Mouse (Mus musculus): ENCODE data around the gene Lrrc74a. TPM values are rescaled to one million over a fixed set of nuclear protein-coding genes. Genes with fewer than 3 reads are reported as not detected.

Gene Lrrc74a
- polyA plus RNA-seq, 1 experiment, result not detected

GRCm38 (mm10) chr12:86688917-86689316 lies 45.3 kb upstream of the Lrrc74a start:
- Histone ChIP-seq H3K4me3 (ENCODE audit: low read depth, low read length) (no peak overlapping the region), H3K27ac (ENCODE audit: insufficient read depth, low read length) (peak overlapping the region; percentile 71), H3K27me3 (ENCODE audit: control insufficient read depth, insufficient read depth, low read length, poor library complexity, severe bottlenecking) (no peaks in the 10 kb centered on the region), H3K4me1 (ENCODE audit: control insufficient read depth, insufficient read depth, low read length) (peaks cover 19% of the 10 kb centered on the region), H3K36me3 (ENCODE audit: control insufficient read depth, insufficient read depth, low read length, poor library complexity, severe bottlenecking) (no peaks in the 10 kb centered on the region), H3K9me3 (replicated peaks; ENCODE audit: control insufficient read depth, insufficient read depth, low read length, poor library complexity, severe bottlenecking) (no peaks in the 10 kb centered on the region), H3K9ac (ENCODE audit: low read depth, poor library complexity, severe bottlenecking) (peak overlapping the region; percentile 13; the same call in 1 of the 2 replicates)
- TF ChIP-seq POLR2A (IDR thresholded peaks at IDR 0.05; ENCODE audit: insufficient read depth, low read length) (no peak), EP300 (IDR thresholded peaks at IDR 0.05; ENCODE audit: insufficient read depth, low read depth, low read length) (no peak), CTCF (IDR thresholded peaks at IDR 0.05; ENCODE audit: low read depth, low read length) (no peak)

- Histone ChIP-seq H3K27me3 (ENCODE audit: control insufficient read depth, insufficient read depth, low read length, poor library complexity, severe bottlenecking) (no peaks in the 10 kb centered on the region), H3K36me3 (ENCODE audit: control insufficient read depth, insufficient read depth, low read length, poor library complexity, severe bottlenecking) (no peaks in the 10 kb centered on the region), H3K4me3 (ENCODE audit: low read depth, low read length) (no peak overlapping the region), H3K9me3 (replicated peaks; ENCODE audit: control insufficient read depth, insufficient read depth, low read length, poor library complexity, severe bottlenecking) (no peaks in the 10 kb centered on the region), H3K4me1 (ENCODE audit: control insufficient read depth, insufficient read depth, low read length) (peaks cover 19% of the 10 kb centered on the region), H3K9ac (ENCODE audit: low read depth, poor library complexity, severe bottlenecking) (no peak overlapping the region), H3K27ac (ENCODE audit: insufficient read depth, low read length) (no peak overlapping the region)
- TF ChIP-seq CTCF (IDR thresholded peaks at IDR 0.05; ENCODE audit: low read depth, low read length) (no peak), POLR2A (IDR thresholded peaks at IDR 0.05; ENCODE audit: insufficient read depth, low read length) (no peak), EP300 (IDR thresholded peaks at IDR 0.05; ENCODE audit: insufficient read depth, low read depth, low read length) (no peak)
These were observed 43.3 kb upstream of the Lrrc74a start for GRCm38 (mm10) chr12:86690700-86691485.

- Histone ChIP-seq H3K9me3 (replicated peaks; ENCODE audit: control insufficient read depth, insufficient read depth, low read length, poor library complexity, severe bottlenecking) (0 out of 2 replicates have a peak, but pooled peaks cover 1% of the 10 kb centered on the region), H3K27ac (ENCODE audit: insufficient read depth, low read length) (no peak overlapping the region), H3K27me3 (ENCODE audit: control insufficient read depth, insufficient read depth, low read length, poor library complexity, severe bottlenecking) (no peaks in the 10 kb centered on the region), H3K36me3 (ENCODE audit: control insufficient read depth, insufficient read depth, low read length, poor library complexity, severe bottlenecking) (no peaks in the 10 kb centered on the region), H3K9ac (ENCODE audit: low read depth, poor library complexity, severe bottlenecking) (no peak overlapping the region), H3K4me3 (ENCODE audit: low read depth, low read length) (no peak overlapping the region), H3K4me1 (ENCODE audit: control insufficient read depth, insufficient read depth, low read length) (peaks cover 16% of the 10 kb centered on the region)
- TF ChIP-seq CTCF (IDR thresholded peaks at IDR 0.05; ENCODE audit: low read depth, low read length) (no peak), EP300 (IDR thresholded peaks at IDR 0.05; ENCODE audit: insufficient read depth, low read depth, low read length) (no peak), POLR2A (IDR thresholded peaks at IDR 0.05; ENCODE audit: insufficient read depth, low read length) (no peak)
These were observed 41.5 kb upstream of the Lrrc74a start for GRCm38 (mm10) chr12:86692471-86693356.

GRCm38 (mm10) chr12:86693389-86693788 lies 40.8 kb upstream of the Lrrc74a start:
- no peaks in the 10 kb centered on the region for H3K36me3 ChIP-seq (ENCODE audit: control insufficient read depth, insufficient read depth, low read length, poor library complexity, severe bottlenecking)
- H3K9ac ChIP-seq (ENCODE audit: low read depth, poor library complexity, severe bottlenecking), result no peak overlapping the region
- no peak overlapping the region for H3K4me3 ChIP-seq (ENCODE audit: low read depth, low read length)
- 0 out of 2 replicates have a peak, but pooled peaks cover 2% of the 10 kb centered on the region for H3K9me3 ChIP-seq (replicated peaks; ENCODE audit: control insufficient read depth, insufficient read depth, low read length, poor library complexity, severe bottlenecking)
- peaks cover 14% of the 10 kb centered on the region for H3K4me1 ChIP-seq (ENCODE audit: control insufficient read depth, insufficient read depth, low read length)
- no peaks in the 10 kb centered on the region for H3K27me3 ChIP-seq (ENCODE audit: control insufficient read depth, insufficient read depth, low read length, poor library complexity, severe bottlenecking)
- no peak overlapping the region for H3K27ac ChIP-seq (ENCODE audit: insufficient read depth, low read length)
- TF ChIP-seq EP300 (IDR thresholded peaks at IDR 0.05; ENCODE audit: insufficient read depth, low read depth, low read length) (no peak), CTCF (IDR thresholded peaks at IDR 0.05; ENCODE audit: low read depth, low read length) (no peak), POLR2A (IDR thresholded peaks at IDR 0.05; ENCODE audit: insufficient read depth, low read length) (no peak)

GRCm38 (mm10) chr12:86694441-86694840 lies 39.7 kb upstream of the Lrrc74a start:
- H3K4me1 ChIP-seq (ENCODE audit: control insufficient read depth, insufficient read depth, low read length), result peaks cover 6% of the 10 kb centered on the region
- H3K9ac ChIP-seq (ENCODE audit: low read depth, poor library complexity, severe bottlenecking), result no peak overlapping the region
- H3K9me3 ChIP-seq (replicated peaks; ENCODE audit: control insufficient read depth, insufficient read depth, low read length, poor library complexity, severe bottlenecking), result 0 out of 2 replicates have a peak, but pooled peaks cover 2% of the 10 kb centered on the region
- no peak overlapping the region for H3K27ac ChIP-seq (ENCODE audit: insufficient read depth, low read length)
- no peaks in the 10 kb centered on the region for H3K36me3 ChIP-seq (ENCODE audit: control insufficient read depth, insufficient read depth, low read length, poor library complexity, severe bottlenecking)
- no peak overlapping the region for H3K4me3 ChIP-seq (ENCODE audit: low read depth, low read length)
- no peak for TF ChIP-seq CTCF (IDR thresholded peaks at IDR 0.05; ENCODE audit: low read depth, low read length)
- no peak for TF ChIP-seq EP300 (IDR thresholded peaks at IDR 0.05; ENCODE audit: insufficient read depth, low read depth, low read length)
- no peak for TF ChIP-seq POLR2A (IDR thresholded peaks at IDR 0.05; ENCODE audit: insufficient read depth, low read length)
- H3K27me3 ChIP-seq (ENCODE audit: control insufficient read depth, insufficient read depth, low read length, poor library complexity, severe bottlenecking), result no peaks in the 10 kb centered on the region
